Mouse (Mus musculus) heart, embryonic 13.5 days (tissue): ENCODE data around the gene Ago3. TPM values are rescaled to one million over a fixed set of nuclear protein-coding genes. Genes with fewer than 3 reads are reported as not detected.

Experiments
- ATAC-seq: fragments of 200-750 bp; cut with Nextera tagmentation; 2 replicates; pipeline ENCODE4 v1.8.0; 2017; ENCODE audit warnings: moderate TSS enrichment; ENCODE audit not compliant: insufficient number of reproducible peaks, low FRiP score, low TSS enrichment; ENCODE audit errors: extremely low read depth
- H3K27ac ChIP-seq: fragments of 300-500 bp; sonication (generic); replicated peaks from 2 replicates; pipeline ENCODE4 v1.5.1; 2015; ENCODE audit warnings: moderate library complexity, mild to moderate bottlenecking, inconsistent platforms
- H3K27me3 ChIP-seq: fragments of 300-500 bp; sonication (generic); replicated peaks from 2 replicates; pipeline ENCODE4 v1.6.1; 2015; ENCODE audit warnings: mild to moderate bottlenecking, inconsistent platforms
- H3K36me3 ChIP-seq: fragments of 300-500 bp; sonication (generic); 2 replicates; pipeline ENCODE4 v1.6.1; 2015; ENCODE audit warnings: mild to moderate bottlenecking, inconsistent platforms
- H3K4me1 ChIP-seq: fragments of 300-500 bp; sonication (generic); 2 replicates; pipeline ENCODE4 v1.6.1; 2015; ENCODE audit warnings: inconsistent platforms
- H3K4me2 ChIP-seq: fragments of 300-500 bp; sonication (generic); 2 replicates; pipeline ENCODE4 v1.6.1; 2015; ENCODE audit warnings: inconsistent platforms, mild to moderate bottlenecking, moderate library complexity
- H3K4me3 ChIP-seq: fragments of 300-500 bp; sonication (generic); 2 replicates; pipeline ENCODE4 v1.5.1; 2015; ENCODE audit warnings: moderate library complexity, mild to moderate bottlenecking, inconsistent platforms
- H3K9ac ChIP-seq: fragments of 300-500 bp; sonication (generic); 2 replicates; pipeline ENCODE4 v1.6.1; 2015; ENCODE audit warnings: inconsistent platforms, mild to moderate bottlenecking, moderate library complexity
- H3K9me3 ChIP-seq: fragments of 300-500 bp; sonication (generic); 2 replicates; pipeline ENCODE4 v1.6.1; 2016; ENCODE audit warnings: inconsistent platforms
- WGBS: fragments of 180-500 bp; shearing (Covaris S2); methylation state at CpG from one replicate; pipeline ENCODE4 v1.1.7; 2015; ENCODE audit warnings: mixed read lengths; 5-methylcytosine and 5-hydroxymethylcytosine counted together
- polyA plus RNA-seq: library from polyadenylated mRNA; unstranded; fragments of >200 nt; fragmentation: Nextera tagmentation; extraction: Ambion mirVana; gene quantifications from 2 replicates; pipeline ENCODE4 v1.2.1, GENCODE M21; 2015

The Ago3 gene
- polyA plus RNA-seq, 1 experiment from 2014 or later = 10.4 TPM

- no peak overlapping the region for H3K4me2 ChIP-seq
- WGBS = 78% methylated on average over 8 of the region's 8 CpGs
- H3K36me3 ChIP-seq = no peaks in the 10 kb centered on the region
- H3K9me3 ChIP-seq = 0 out of 2 replicates have a peak, but pooled peaks cover 3% of the 10 kb centered on the region
- ATAC-seq = no peak
- H3K4me3 ChIP-seq = no peak overlapping the region
- no peak overlapping the region for H3K27ac ChIP-seq
- no peak overlapping the region for H3K9ac ChIP-seq
- H3K4me1 ChIP-seq = peaks cover 31% of the 10 kb centered on the region
- H3K27me3 ChIP-seq = peaks cover 71% of the 10 kb centered on the region
Observed at GRCm38 (mm10) chr4:126290314-126290713, 139.0 kb downstream of the Ago3 start.

GRCm38 (mm10) chr4:126288085-126288666 is 141.2 kb downstream of the Ago3 start:
- peaks cover 31% of the 10 kb centered on the region for H3K4me1 ChIP-seq
- no peak overlapping the region for H3K27ac ChIP-seq
- H3K9me3 ChIP-seq = 0 out of 2 replicates have a peak, but pooled peaks cover 3% of the 10 kb centered on the region
- H3K4me3 ChIP-seq = peak overlapping the region; percentile 57
- peaks cover 84% of the 10 kb centered on the region for H3K27me3 ChIP-seq
- 0 out of 2 replicates have a peak overlapping the region, but pooled peaks have one; percentile 50 for H3K9ac ChIP-seq
- ATAC-seq = no peak; the same call in 1 of the 2 replicates
- no peaks in the 10 kb centered on the region for H3K36me3 ChIP-seq
- 31% methylated on average over 17 of the region's 17 CpGs for WGBS
- peak overlapping the region; percentile 75 for H3K4me2 ChIP-seq

- no peak overlapping the region for H3K9ac ChIP-seq
- H3K4me3 ChIP-seq = peak overlapping the region; percentile 57
- peaks cover 31% of the 10 kb centered on the region for H3K4me1 ChIP-seq
- ATAC-seq = no peak
- H3K36me3 ChIP-seq = no peaks in the 10 kb centered on the region
- H3K4me2 ChIP-seq = peak overlapping the region; percentile 75
- H3K27me3 ChIP-seq = peaks cover 91% of the 10 kb centered on the region
- WGBS = 25% methylated on average over 11 of the region's 11 CpGs
- 0 out of 2 replicates have a peak, but pooled peaks cover 3% of the 10 kb centered on the region for H3K9me3 ChIP-seq
- 0 out of 2 replicates have a peak overlapping the region, but pooled peaks have one; percentile 15 for H3K27ac ChIP-seq
Observed at GRCm38 (mm10) chr4:126287302-126287995, 141.9 kb downstream of the Ago3 start.

- 1% methylated on average over 40 of the region's 42 CpGs for WGBS
- peaks cover 31% of the 10 kb centered on the region for H3K4me1 ChIP-seq
- 0 out of 2 replicates have a peak within 1 kb of the TSS, but pooled peaks have one; percentile 15 for H3K27ac ChIP-seq
- H3K9ac ChIP-seq = peak within 1 kb of the TSS; percentile 79
- peak within 1 kb of the TSS; percentile 75 for H3K4me2 ChIP-seq
- H3K4me3 ChIP-seq = peak within 1 kb of the TSS; percentile 57
- peaks cover 94% of the 10 kb centered on the region for H3K27me3 ChIP-seq
- no peak for ATAC-seq
- H3K36me3 ChIP-seq = no peaks in the 10 kb centered on the region
- H3K9me3 ChIP-seq = 0 out of 2 replicates have a peak, but pooled peaks cover 3% of the 10 kb centered on the region
Observed at GRCm38 (mm10) chr4:126286492-126286891, 142.9 kb downstream of the Ago3 start, which contains the start of gene Col8a2. TSS of gene Col8a2 (plus strand) at chr4:126286793.

GRCm38 (mm10) chr4:126283582-126283981 is 145.8 kb downstream of the Ago3 start:
- Histone ChIP-seq H3K9me3 (0 out of 2 replicates have a peak, but pooled peaks cover 3% of the 10 kb centered on the region), H3K36me3 (no peaks in the 10 kb centered on the region), H3K27me3 (peaks cover 73% of the 10 kb centered on the region), H3K4me2 (no peak overlapping the region), H3K4me1 (peaks cover 28% of the 10 kb centered on the region), H3K4me3 (no peak overlapping the region), H3K9ac (no peak overlapping the region), H3K27ac (no peak overlapping the region)
- ATAC-seq = no peak
- WGBS = 68% methylated on average over 8 of the region's 8 CpGs

GRCm38 (mm10) chr4:126281706-126282105 is 147.7 kb downstream of the Ago3 start:
- Histone ChIP-seq H3K9me3 (0 out of 2 replicates have a peak, but pooled peaks cover 3% of the 10 kb centered on the region), H3K27ac (no peak overlapping the region), H3K9ac (no peak overlapping the region), H3K4me3 (no peak overlapping the region), H3K4me2 (no peak overlapping the region), H3K36me3 (no peaks in the 10 kb centered on the region), H3K27me3 (peaks cover 54% of the 10 kb centered on the region), H3K4me1 (peaks cover 20% of the 10 kb centered on the region)
- 51% methylated on average over 9 of the region's 9 CpGs for WGBS
- no peak for ATAC-seq

Other genes starting within 250 kb of the Ago3 start
- gene Thrap3, start 226.8 kb downstream of the Ago3 start, polyA plus RNA-seq = 127 and 134 TPM in 2 replicates
- 36.7 and 37.1 TPM in 2 replicates for gene Map7d1, start 173.2 kb downstream of the Ago3 start, polyA plus RNA-seq
- 68.5 and 74.5 TPM in 2 replicates for gene Trappc3, start 167.2 kb downstream of the Ago3 start, polyA plus RNA-seq
- 4.2 and 4.9 TPM in 2 replicates for gene Col8a2, start 142.8 kb downstream of the Ago3 start, polyA plus RNA-seq
- gene Adprhl2, start 107.9 kb downstream of the Ago3 start, polyA plus RNA-seq = 40.5 and 44.6 TPM in 2 replicates
- gene Tekt2, start 103.9 kb downstream of the Ago3 start, polyA plus RNA-seq = 1.7 and 2.4 TPM in 2 replicates
- 2.7 and 2.8 TPM in 2 replicates for gene Ago1, start 39.0 kb upstream of the Ago3 start, polyA plus RNA-seq
- 0.75 and 1.1 TPM in 2 replicates for gene Ago4, start 103.9 kb upstream of the Ago3 start, polyA plus RNA-seq
- gene Clspn, start 127.4 kb upstream of the Ago3 start, polyA plus RNA-seq = 22.4 and 24.5 TPM in 2 replicates
- gene 5730409E04Rik, start 180.3 kb upstream of the Ago3 start, polyA plus RNA-seq = 1.4 and 1.8 TPM in 2 replicates
- gene Psmb2, start 248.1 kb upstream of the Ago3 start, polyA plus RNA-seq = 372 and 437 TPM in 2 replicates